Mouse (Mus musculus) adipocyte (in vitro differentiated cells): Measurements from ENCODE around the gene Hist1h4n.
"Not testable (repeated sequence)": the region's sequence is repeated elsewhere in the genome, so short reads cannot be mapped to it uniquely, and the experiment has no call there.

Experiments used
- DNase-seq: peaks from one replicate; pipeline ENCODE4 v3.0.0-alpha.2; 2016; ENCODE audit warnings: low spot score

The Hist1h4n gene

GRCm38 (mm10) chr13:21831418-21832394, at the start of gene Hist1h4n:
Gene Hist1h4n (minus strand): TSS chr13:21832196.
- not testable (repeated sequence) for DNase-seq

DNA sequence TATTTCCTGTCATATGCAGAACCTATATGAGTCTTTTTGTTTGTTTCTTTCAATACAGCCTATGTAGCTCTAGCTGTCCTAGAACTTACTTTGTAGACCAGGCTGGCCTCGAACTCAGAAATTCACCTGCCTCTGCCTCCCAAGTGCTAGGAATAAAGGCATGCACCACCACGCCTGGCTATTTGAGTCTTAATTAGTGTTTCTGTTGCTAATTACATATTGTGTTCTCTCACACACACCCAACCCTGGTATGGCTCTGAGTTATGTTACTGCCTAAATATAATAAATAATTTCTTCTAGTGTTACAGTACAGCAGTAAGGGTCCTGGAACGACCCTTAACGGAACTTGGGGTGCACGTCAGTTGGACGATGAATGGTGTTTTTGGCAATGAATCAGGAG, 48.7 kb upstream of the Hist1h4n start:
- no peak for DNase-seq

DNA sequence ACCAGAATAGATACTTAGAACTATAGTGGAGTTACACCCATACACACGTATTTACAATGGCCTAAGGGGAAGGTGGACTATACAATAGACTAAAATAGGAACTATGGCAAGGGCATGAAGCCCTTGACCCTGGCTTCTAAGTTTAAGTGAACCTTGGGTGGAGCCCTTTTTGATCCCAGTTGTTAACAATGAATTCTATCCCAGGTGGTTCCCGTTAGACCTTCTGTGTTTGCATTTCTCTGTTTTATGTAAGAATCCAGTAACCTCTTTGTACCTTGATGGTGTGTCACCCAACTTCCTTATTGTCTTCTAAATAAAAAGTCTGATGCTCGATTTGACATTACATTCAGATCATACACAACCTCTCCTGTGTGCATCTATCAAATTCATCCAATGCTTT, 33.5 kb upstream of the Hist1h4n start:
- not testable (repeated sequence) for DNase-seq

- no peak for DNase-seq
These were observed 29.6 kb upstream of the Hist1h4n start for GRCm38 (mm10) chr13:21861608-21862007.

- peak; percentile 61 for DNase-seq
These were observed 23.7 kb upstream of the Hist1h4n start for GRCm38 (mm10) chr13:21855698-21856162.

GRCm38 (mm10) chr13:21855146-21855545, 23.1 kb upstream of the Hist1h4n start:
- peak; percentile 64 for DNase-seq

GRCm38 (mm10) chr13:21852215-21852945, 20.4 kb upstream of the Hist1h4n start:
- peak; percentile 60 for DNase-seq

GRCm38 (mm10) chr13:21850696-21851095, 18.7 kb upstream of the Hist1h4n start:
- DNase-seq, result not testable (repeated sequence)

DNA sequence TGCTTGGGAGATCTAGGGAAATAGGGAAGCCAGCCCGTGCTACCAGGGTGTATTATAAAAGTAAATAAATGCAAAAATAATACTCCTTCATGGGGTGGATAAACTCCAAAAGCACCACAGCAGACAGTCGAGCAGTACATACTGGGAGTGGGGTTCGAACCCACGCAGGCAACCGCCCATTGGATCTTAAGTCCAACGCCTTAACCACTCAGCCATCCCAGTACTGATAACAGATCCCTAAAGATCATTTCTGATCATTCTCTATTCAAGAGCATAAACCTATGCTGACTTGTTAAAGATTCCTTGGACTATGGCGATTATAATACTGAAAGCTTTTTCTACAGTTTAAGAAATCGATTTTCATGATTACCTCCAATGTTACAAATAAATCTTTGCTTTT, 15.9 kb upstream of the Hist1h4n start:
- DNase-seq, result no peak

DNA sequence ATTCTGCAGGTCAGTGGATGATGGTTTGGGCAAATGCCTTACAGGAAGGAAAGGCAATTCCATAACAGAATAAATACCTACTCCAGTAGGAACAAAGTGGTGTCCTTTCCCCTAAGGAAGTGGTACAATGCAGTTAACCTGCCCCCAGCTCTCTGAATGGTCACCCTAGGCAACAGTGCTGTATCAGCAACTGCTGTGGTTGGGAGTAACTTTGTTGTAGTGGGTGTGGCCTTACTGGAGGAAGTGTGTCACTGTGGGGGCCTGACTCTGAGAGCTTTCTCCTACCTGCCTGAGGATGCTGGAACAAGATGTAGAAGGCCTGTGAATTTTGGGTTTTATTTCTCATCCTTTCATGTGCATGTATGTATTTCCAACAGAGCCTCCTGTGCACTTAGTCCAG, 14.4 kb upstream of the Hist1h4n start:
- not testable (repeated sequence) for DNase-seq

GRCm38 (mm10) chr13:21840508-21840907, 8.5 kb upstream of the Hist1h4n start:
- not testable (repeated sequence) for DNase-seq

DNA sequence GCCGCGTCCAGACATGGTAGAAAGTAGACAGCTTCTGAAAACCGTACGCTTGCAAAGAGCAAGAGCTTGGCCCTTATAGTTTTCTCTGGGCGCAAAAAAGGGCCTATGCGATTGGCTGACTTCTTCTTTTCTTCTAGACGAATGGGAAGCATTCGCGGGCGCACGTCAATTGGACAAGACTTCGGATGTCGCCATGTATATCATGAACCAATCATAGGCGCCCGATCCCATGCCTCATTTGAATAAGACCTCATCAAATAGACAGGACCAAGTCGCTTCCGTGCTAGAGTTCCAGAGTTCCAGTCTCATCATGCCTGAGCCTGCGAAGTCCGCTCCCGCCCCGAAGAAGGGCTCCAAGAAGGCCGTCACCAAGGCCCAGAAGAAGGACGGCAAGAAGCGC, 1.5 kb upstream of the Hist1h4n start, which contains the start of the genes Hist1h2ap and Hist1h2br:
Hist1h2ap (minus strand) TSS at position 47 of the 400 bp plus-strand sequence.
Hist1h2br (plus strand) TSS at position 283 of the 400 bp plus-strand sequence.
- not testable (repeated sequence) for DNase-seq

- DNase-seq, result no peak
These were observed 1.7 kb downstream of the Hist1h4n start for GRCm38 (mm10) chr13:21830344-21830743.

- no peak for DNase-seq
These were observed 3.5 kb downstream of the Hist1h4n start for GRCm38 (mm10) chr13:21828511-21828910.

- DNase-seq, result not testable (repeated sequence)
These were observed 11.7 kb downstream of the Hist1h4n start for GRCm38 (mm10) chr13:21820082-21820890.

DNA sequence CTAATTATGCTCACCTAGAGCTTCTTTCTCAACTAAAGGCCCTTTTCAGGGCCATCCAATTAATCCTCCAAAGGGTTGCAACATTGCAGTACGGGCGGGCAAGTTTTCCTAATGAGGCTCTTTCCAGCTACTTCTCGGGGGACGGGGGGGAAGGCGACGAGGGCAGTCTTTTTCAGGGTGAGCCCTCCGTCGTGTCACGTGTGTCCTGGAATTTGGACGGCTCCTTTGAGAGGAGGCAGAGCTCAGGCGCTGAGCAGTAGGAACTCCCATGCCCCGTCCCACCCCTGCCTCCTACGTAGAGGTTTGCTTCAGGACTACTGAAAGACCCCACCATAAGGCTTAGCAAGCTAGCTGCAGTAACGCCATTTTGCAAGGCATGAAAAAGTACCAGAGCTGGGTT, 19.9 kb downstream of the Hist1h4n start:
- DNase-seq, result not testable (repeated sequence)

DNA sequence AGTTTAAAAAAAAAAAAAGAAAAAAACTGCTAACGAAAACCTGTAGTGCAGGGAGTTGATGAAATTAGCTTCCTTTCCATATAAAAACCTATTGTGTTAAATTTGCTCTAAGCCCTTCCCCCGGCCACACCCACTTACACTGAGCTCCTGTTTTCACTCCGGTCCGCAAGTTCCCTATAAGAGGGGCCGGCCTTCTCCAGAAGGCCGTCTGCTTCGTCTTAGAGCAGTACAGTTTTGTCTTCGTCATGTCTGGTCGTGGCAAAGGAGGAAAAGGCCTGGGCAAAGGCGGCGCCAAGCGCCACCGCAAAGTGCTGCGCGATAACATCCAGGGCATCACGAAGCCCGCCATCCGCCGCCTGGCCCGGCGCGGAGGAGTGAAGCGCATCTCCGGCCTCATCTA, 20.5 kb downstream of the Hist1h4n start, which contains the start of gene Hist1h4m:
Hist1h4m (plus strand) TSS at position 208 of the 400 bp plus-strand sequence.
- DNase-seq, result not testable (repeated sequence)

GRCm38 (mm10) chr13:21811074-21811473, 20.9 kb downstream of the Hist1h4n start:
- not testable (repeated sequence) for DNase-seq

GRCm38 (mm10) chr13:21810073-21810472, 21.9 kb downstream of the Hist1h4n start, which contains the start of the genes Hist1h2bq and Hist1h2ao:
Gene Hist1h2bq (minus strand): TSS chr13:21810197.
Gene Hist1h2ao (plus strand): TSS chr13:21810465.
- not testable (repeated sequence) for DNase-seq

- DNase-seq, result not testable (repeated sequence)
These were observed 28.9 kb downstream of the Hist1h4n start for GRCm38 (mm10) chr13:21803058-21803457.

DNA sequence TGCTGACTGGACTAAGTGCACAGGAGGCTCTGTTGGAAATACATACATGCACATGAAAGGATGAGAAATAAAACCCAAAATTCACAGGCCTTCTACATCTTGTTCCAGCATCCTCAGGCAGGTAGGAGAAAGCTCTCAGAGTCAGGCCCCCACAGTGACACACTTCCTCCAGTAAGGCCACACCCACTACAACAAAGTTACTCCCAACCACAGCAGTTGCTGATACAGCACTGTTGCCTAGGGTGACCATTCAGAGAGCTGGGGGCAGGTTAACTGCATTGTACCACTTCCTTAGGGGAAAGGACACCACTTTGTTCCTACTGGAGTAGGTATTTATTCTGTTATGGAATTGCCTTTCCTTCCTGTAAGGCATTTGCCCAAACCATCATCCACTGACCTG, 34.8 kb downstream of the Hist1h4n start:
- not testable (repeated sequence) for DNase-seq
